8 mouse cellular contexts compared by ENCODE assay signal in the genomic region with DNA sequence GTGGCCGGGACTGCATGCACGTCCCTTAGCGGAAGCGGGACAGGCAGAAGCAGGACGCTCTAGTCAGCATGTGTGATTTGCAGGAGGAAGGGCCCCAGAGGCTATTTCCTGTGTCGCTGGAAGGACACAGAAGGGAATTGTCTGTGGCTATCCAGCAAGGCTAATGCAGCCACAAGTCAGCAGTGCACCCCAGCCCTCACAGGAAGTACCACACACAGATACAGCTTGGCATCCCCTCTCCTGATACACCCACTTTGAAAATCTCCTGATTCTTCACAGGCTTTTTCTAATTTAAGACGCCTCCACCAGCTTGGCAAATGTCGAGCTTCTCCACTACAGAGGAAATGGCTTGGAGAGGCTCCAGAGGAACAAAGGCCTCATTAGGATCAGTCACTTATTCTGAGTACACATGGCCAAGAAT.
DNase-seq lines count a peak whose midpoint lies in the region; ATAC-seq lines count a peak whose summit lies in the region.

No protein-coding gene starts in this region.

- H3K4me2 ChIP-seq in forebrain, embryonic 14.5 days (ENCODE audit: low read length): no peak overlapping the region
- 0 out of 2 replicates have a peak overlapping the region, but pooled peaks have one; percentile 1 for H3K4me2 ChIP-seq in limb, embryonic 15.5 days
- H3K4me2 ChIP-seq in midbrain, embryonic 16.5 days (ENCODE audit: low read length): no peak overlapping the region

- 20% methylated on average over 8 of the region's 8 CpGs for WGBS in forebrain, embryonic 14.5 days
- WGBS in limb, embryonic 15.5 days: 6% methylated on average over 8 of the region's 8 CpGs
- 40% methylated on average over 8 of the region's 8 CpGs for WGBS in midbrain, embryonic 16.5 days

- H3K27ac ChIP-seq in forebrain, embryonic 14.5 days (ENCODE audit: low read depth, low read length): no peak overlapping the region; the same call in 1 of the 2 replicates
- peak overlapping the region; percentile 64; the same call in 1 of the 2 replicates for H3K27ac ChIP-seq in limb, embryonic 15.5 days
- H3K27ac ChIP-seq in midbrain, embryonic 16.5 days (ENCODE audit: low read length): peak overlapping the region; percentile 45; the same call in 1 of the 2 replicates

- H3K4me1 ChIP-seq in forebrain, embryonic 14.5 days (ENCODE audit: control insufficient read depth, insufficient read depth, low read length): peaks cover 2% of the 10 kb centered on the region; the same call in 1 of the 2 replicates
- peaks cover 35% of the 10 kb centered on the region for H3K4me1 ChIP-seq in limb, embryonic 15.5 days
- H3K4me1 ChIP-seq in midbrain, embryonic 16.5 days (ENCODE audit: control insufficient read depth, insufficient read depth, low read length): no peaks in the 10 kb centered on the region

- no peaks in the 10 kb centered on the region for H3K27me3 ChIP-seq in forebrain, embryonic 14.5 days (replicated peaks; ENCODE audit: control insufficient read depth, insufficient read depth, low read length)
- H3K27me3 ChIP-seq in limb, embryonic 15.5 days: no peaks in the 10 kb centered on the region
- no peaks in the 10 kb centered on the region for H3K27me3 ChIP-seq in midbrain, embryonic 16.5 days (ENCODE audit: control insufficient read depth, insufficient read depth, low read depth, low read length)

- H3K4me3 ChIP-seq in forebrain, embryonic 14.5 days (ENCODE audit: low read depth, low read length): no peak overlapping the region
- no peak overlapping the region for H3K4me3 ChIP-seq in limb, embryonic 15.5 days
- no peak overlapping the region for H3K4me3 ChIP-seq in midbrain, embryonic 16.5 days (ENCODE audit: low read depth, low read length)

- peak; percentile 67 for ATAC-seq in forebrain, embryonic 14.5 days
- ATAC-seq in limb, embryonic 15.5 days (ENCODE audit: insufficient number of reproducible peaks, low FRiP score, low TSS enrichment, low read depth): no peak; the same call in 1 of the 2 replicates
- ATAC-seq in midbrain, embryonic 16.5 days: peak; percentile 50

- intact Hi-C loops in heart, postnatal 10 days (cut with DNase I): loop anchor here (2.0 to 10.0 kb wide), 4 partner anchors 42 to 540 kb away; no protein-coding TSS in a partner anchor

- no peak overlapping the region; the same call in 1 of the 2 replicates for H3K9ac ChIP-seq in forebrain, embryonic 14.5 days (ENCODE audit: low read length)
- no peak overlapping the region for H3K9ac ChIP-seq in limb, embryonic 15.5 days
- H3K9ac ChIP-seq in midbrain, embryonic 16.5 days (ENCODE audit: low read depth, low read length): no peak overlapping the region

- DNase-seq in urinary bladder, postnatal 14 days (ENCODE audit: low spot score): peak; percentile 39
- DNase-seq in urinary bladder, postnatal 10 days (ENCODE audit: low spot score): no peak
- peak; percentile 88 for DNase-seq in forebrain, embryonic 14.5 days (ENCODE audit: low spot score)
- DNase-seq in heart, postnatal 10 days: peak; percentile 77 to 79
- DNase-seq in kidney, postnatal 10 days: peak; percentile 83
- DNase-seq in telencephalon, adult 2 months (ENCODE audit: low read depth, low spot score): peak; percentile 80

- no peaks in the 10 kb centered on the region for H3K9me3 ChIP-seq in forebrain, embryonic 14.5 days (replicated peaks; ENCODE audit: control insufficient read depth, low read length)
- no peaks in the 10 kb centered on the region for H3K9me3 ChIP-seq in limb, embryonic 15.5 days
- H3K9me3 ChIP-seq in midbrain, embryonic 16.5 days (replicated peaks; ENCODE audit: control insufficient read depth, low read length, poor library complexity, severe bottlenecking): no peaks in the 10 kb centered on the region; the same call in 1 of the 2 replicates

- H3K36me3 ChIP-seq in forebrain, embryonic 14.5 days (ENCODE audit: control insufficient read depth, insufficient read depth, low read length): no peaks in the 10 kb centered on the region
- no peaks in the 10 kb centered on the region for H3K36me3 ChIP-seq in limb, embryonic 15.5 days
- H3K36me3 ChIP-seq in midbrain, embryonic 16.5 days (ENCODE audit: control insufficient read depth, insufficient read depth, low read length): no peaks in the 10 kb centered on the region
